Mouse (Mus musculus) stomach, embryonic 16.5 days (tissue): Measurements from ENCODE around the gene Limk1. TPM values are rescaled to one million over a fixed set of nuclear protein-coding genes. Genes with fewer than 3 reads are reported as not detected.
A peak's percentile ranks its signal among the peaks of the same experiment; 100 is the strongest.

Experiments
- ATAC-seq: fragments of 200-750 bp; cut with Nextera tagmentation; 2 replicates; pipeline ENCODE4 v1.8.0; 2017; ENCODE audit warnings: moderate number of reproducible peaks, moderate TSS enrichment; ENCODE audit not compliant: insufficient read depth, low FRiP score
- H3K27ac ChIP-seq: fragments of 300-500 bp; sonication (generic); 2 replicates; pipeline ENCODE4 v1.5.1; 2014; ENCODE audit warnings: low read length
- H3K27me3 ChIP-seq: fragments of 300-500 bp; sonication (generic); 2 replicates; pipeline ENCODE4 v1.6.1; 2014; ENCODE audit warnings: low read length, control low read depth, mixed read lengths; ENCODE audit not compliant: control insufficient read depth, insufficient read depth
- H3K36me3 ChIP-seq: fragments of 300-500 bp; sonication (generic); 2 replicates; pipeline ENCODE4 v1.6.1; 2014; ENCODE audit warnings: low read length; ENCODE audit not compliant: control insufficient read depth, insufficient read depth
- H3K4me1 ChIP-seq: fragments of 300-500 bp; sonication (generic); 2 replicates; pipeline ENCODE4 v1.6.1; 2014; ENCODE audit warnings: low read length, control low read depth, mixed read lengths; ENCODE audit not compliant: control insufficient read depth, insufficient read depth
- H3K4me2 ChIP-seq: fragments of 300-500 bp; sonication (generic); 2 replicates; pipeline ENCODE4 v1.6.1; 2014; ENCODE audit warnings: low read depth, low read length, mixed read lengths
- H3K4me3 ChIP-seq: fragments of 300-500 bp; sonication (generic); replicated peaks from 2 replicates; pipeline ENCODE4 v1.5.1; 2014; ENCODE audit warnings: mild to moderate bottlenecking, low read length
- H3K9ac ChIP-seq: fragments of 300-500 bp; sonication (generic); 2 replicates; pipeline ENCODE4 v1.6.1; 2014; ENCODE audit warnings: low read length
- H3K9me3 ChIP-seq: fragments of 300-500 bp; sonication (generic); replicated peaks from 2 replicates; pipeline ENCODE4 v1.6.1; 2016; ENCODE audit warnings: low read length, control low read depth; ENCODE audit not compliant: control insufficient read depth
- WGBS: fragments of 180-500 bp; shearing (Covaris S2); extraction: QIAGEN DNeasy Blood & Tissue Kit; methylation state at CpG from one replicate; pipeline ENCODE4 v1.1.7; 2014; 5-methylcytosine and 5-hydroxymethylcytosine counted together
- polyA plus RNA-seq: library from polyadenylated mRNA; unstranded; fragments of >200 nt; fragmentation: Nextera tagmentation; extraction: Ambion mirVana; gene quantifications from 2 replicates; pipeline ENCODE4 v1.2.1, GENCODE M21; 2015

The Limk1 gene
- polyA plus RNA-seq, 1 experiment from 2014 or later, result 3.7 TPM

DNA sequence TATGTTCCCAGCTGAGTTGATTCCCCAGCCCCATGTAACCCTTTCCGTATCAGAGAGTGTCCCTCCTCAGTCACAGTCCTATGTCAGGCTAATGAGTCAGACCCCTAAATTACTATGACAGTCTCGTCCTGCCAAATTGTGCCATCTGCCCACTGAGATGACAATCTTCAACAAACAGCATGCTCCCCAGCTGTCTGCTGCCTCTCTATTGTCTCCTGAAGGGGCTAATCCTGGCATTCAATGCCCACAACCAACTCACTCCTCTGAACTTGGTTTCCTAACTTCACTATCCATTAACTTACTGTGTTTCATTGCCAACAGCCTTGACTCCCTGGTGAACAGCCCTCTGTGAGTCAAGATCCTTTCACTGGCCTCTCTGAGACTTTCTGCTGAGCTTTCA lies 4.0 kb downstream of the Limk1 start:
- Histone ChIP-seq H3K4me3 (no peak overlapping the region), H3K27me3 (no peaks in the 10 kb centered on the region), H3K36me3 (no peaks in the 10 kb centered on the region), H3K27ac (no peak overlapping the region), H3K4me1 (peaks cover 27% of the 10 kb centered on the region), H3K4me2 (no peak overlapping the region), H3K9me3 (no peaks in the 10 kb centered on the region), H3K9ac (peak overlapping the region; percentile 31; the same call in 1 of the 2 replicates)
- no peak for ATAC-seq
- WGBS, result 71% methylated on average over 2 of the region's 2 CpGs

DNA sequence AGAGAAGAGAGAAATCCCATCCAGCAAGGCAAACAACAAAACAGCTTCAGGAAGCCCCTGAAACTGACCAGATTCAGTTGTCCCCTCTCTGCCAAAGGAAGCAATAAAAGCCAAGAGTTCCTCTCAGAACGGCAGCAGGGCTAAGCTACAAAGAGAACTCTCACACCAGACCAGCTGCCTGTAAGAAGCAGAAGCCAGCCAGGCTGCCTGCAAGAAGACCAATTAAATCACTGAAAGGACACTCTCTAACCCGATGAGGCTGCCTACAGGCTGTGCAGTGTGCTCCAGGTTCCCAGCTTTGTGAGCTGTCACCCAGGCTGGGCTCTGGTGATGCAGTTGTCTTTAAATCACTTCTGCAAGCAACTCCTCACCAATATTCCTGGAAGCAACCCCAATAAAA lies 4.6 kb downstream of the Limk1 start:
- H3K4me3 ChIP-seq, result no peak overlapping the region
- no peak overlapping the region for H3K27ac ChIP-seq
- peaks cover 29% of the 10 kb centered on the region for H3K4me1 ChIP-seq
- no peaks in the 10 kb centered on the region for H3K9me3 ChIP-seq
- no peak for ATAC-seq
- H3K27me3 ChIP-seq, result no peaks in the 10 kb centered on the region
- H3K36me3 ChIP-seq, result no peaks in the 10 kb centered on the region
- WGBS, result 61% methylated on average over 2 of the region's 2 CpGs
- no peak overlapping the region for H3K9ac ChIP-seq
- H3K4me2 ChIP-seq, result no peak overlapping the region

DNA sequence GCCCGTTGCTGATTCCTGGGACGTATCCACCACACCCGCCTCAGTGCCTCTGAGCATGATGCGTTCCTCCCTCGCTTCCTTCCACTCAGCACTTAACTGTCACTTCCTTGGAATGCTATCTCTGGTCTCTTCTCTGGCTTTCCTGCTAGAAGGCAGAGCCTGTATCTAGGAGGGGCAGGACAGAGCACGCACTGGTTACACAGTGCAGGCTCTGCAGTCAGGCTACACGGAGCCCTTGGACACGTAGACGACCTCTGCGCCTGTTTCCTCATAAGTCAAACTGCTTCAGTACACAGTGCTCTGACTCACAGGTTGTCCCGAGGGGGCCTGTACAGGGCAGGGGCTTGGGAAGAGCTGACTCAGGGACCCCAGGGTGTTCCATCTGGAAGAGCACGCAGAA lies 8.2 kb downstream of the Limk1 start:
- Histone ChIP-seq H3K27me3 (no peaks in the 10 kb centered on the region), H3K4me3 (no peak overlapping the region), H3K27ac (peak overlapping the region; percentile 75), H3K4me1 (peaks cover 45% of the 10 kb centered on the region), H3K36me3 (no peaks in the 10 kb centered on the region), H3K4me2 (peak overlapping the region; percentile 9; the same call in 1 of the 2 replicates), H3K9me3 (no peaks in the 10 kb centered on the region), H3K9ac (peak overlapping the region; percentile 23; the same call in 1 of the 2 replicates)
- ATAC-seq, result peak; percentile 59
- 40% methylated on average over 12 of the region's 12 CpGs for WGBS

DNA sequence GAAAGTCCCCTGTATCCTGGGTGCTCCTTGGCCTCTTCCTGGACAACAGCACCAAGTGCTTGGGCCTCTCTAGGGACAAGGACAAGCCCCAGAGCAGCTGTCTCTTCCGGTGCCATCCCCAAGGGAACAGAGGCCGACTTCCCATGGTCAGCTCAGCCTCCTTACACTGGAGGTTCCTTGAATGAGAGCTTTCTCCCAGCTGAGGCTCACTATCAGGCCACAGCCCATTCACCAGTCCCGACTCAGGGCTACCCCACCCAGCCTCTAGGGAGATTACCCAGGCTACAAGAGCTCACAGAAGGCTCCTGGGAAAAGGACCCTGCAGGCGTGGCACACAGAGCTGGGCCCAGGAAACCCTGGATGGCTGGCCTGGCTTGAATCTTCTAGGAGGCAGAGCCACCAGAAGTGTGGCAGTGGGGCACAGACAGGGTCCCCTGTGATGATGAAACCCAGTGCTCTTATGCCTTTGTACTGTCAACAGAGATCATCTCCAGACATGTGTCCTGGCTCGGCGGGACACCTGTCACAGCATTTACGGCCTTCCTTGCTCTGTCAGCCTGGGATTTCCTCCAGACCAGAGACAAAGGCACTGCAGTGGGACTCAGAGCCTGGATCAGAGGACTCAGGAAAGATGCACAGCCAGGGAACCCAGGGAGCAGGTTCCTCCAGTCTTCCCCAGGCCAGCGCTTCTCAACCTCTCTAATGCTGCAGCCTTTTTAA lies 9.4 kb downstream of the Limk1 start:
- peak overlapping the region; percentile 43; the same call in 1 of the 2 replicates for H3K9ac ChIP-seq
- no peak overlapping the region for H3K4me2 ChIP-seq
- no peaks in the 10 kb centered on the region for H3K9me3 ChIP-seq
- no peaks in the 10 kb centered on the region for H3K36me3 ChIP-seq
- H3K4me1 ChIP-seq, result peaks cover 45% of the 10 kb centered on the region
- no peaks in the 10 kb centered on the region for H3K27me3 ChIP-seq
- no peak for ATAC-seq
- H3K4me3 ChIP-seq, result no peak overlapping the region
- peak overlapping the region; percentile 60 for H3K27ac ChIP-seq
- WGBS, result 61% methylated on average over 8 of the region's 8 CpGs

DNA sequence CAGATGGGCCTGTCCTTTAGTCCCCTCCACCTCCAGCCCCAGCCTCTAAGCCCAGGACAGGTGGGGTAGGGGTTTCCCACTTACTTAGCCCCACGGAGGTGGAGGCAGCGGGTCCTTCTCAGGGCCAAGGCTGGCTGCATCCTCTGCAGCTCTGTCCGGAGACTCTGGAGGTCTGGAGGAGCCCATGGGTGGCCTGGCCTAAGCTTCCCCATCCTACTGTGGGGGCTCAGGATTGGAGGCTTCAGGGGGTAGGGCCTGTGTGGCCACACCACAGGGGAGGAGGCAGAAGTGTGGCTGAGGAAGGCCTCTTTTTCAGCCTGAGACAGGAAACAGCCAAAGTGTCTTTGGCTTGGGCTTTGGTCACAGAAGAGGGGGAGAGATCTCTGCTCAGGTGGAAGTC lies 10.4 kb downstream of the Limk1 start:
- H3K27ac ChIP-seq, result 0 out of 2 replicates have a peak overlapping the region, but pooled peaks have one; percentile 35
- peaks cover 45% of the 10 kb centered on the region for H3K4me1 ChIP-seq
- H3K9ac ChIP-seq, result peak overlapping the region; percentile 44; the same call in 1 of the 2 replicates
- H3K9me3 ChIP-seq, result no peaks in the 10 kb centered on the region
- H3K36me3 ChIP-seq, result no peaks in the 10 kb centered on the region
- H3K4me3 ChIP-seq, result no peak overlapping the region
- no peak overlapping the region; the same call in 1 of the 2 replicates for H3K4me2 ChIP-seq
- 72% methylated on average over 3 of the region's 3 CpGs for WGBS
- H3K27me3 ChIP-seq, result no peaks in the 10 kb centered on the region
- no peak for ATAC-seq

DNA sequence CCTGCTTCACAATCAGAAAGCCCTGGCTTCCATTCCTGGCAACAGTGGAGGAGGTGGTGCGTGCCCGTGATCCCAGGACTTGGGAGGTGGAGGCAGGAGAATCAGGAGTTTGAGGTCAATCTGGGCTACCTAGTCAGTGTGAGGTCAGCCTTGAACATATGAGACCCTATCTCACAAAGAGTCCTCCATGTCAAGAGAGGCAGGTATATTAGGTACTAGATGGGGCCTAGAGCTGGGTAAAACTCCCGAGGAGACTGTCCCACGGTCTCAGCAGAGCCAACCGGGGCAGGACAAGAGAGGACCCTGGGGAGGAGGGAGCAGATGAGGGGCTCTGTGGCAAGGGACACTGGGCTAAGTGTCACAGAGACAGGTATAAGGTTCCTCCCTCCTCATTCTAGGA lies 10.9 kb downstream of the Limk1 start:
- no peak overlapping the region for H3K4me3 ChIP-seq
- H3K4me2 ChIP-seq, result peak overlapping the region; percentile 10; the same call in 1 of the 2 replicates
- H3K9me3 ChIP-seq, result no peaks in the 10 kb centered on the region
- H3K4me1 ChIP-seq, result peaks cover 45% of the 10 kb centered on the region
- H3K27me3 ChIP-seq, result no peaks in the 10 kb centered on the region
- H3K36me3 ChIP-seq, result no peaks in the 10 kb centered on the region
- 83% methylated on average over 5 of the region's 5 CpGs for WGBS
- ATAC-seq, result no peak
- H3K27ac ChIP-seq, result no peak overlapping the region
- peak overlapping the region; percentile 44; the same call in 1 of the 2 replicates for H3K9ac ChIP-seq

DNA sequence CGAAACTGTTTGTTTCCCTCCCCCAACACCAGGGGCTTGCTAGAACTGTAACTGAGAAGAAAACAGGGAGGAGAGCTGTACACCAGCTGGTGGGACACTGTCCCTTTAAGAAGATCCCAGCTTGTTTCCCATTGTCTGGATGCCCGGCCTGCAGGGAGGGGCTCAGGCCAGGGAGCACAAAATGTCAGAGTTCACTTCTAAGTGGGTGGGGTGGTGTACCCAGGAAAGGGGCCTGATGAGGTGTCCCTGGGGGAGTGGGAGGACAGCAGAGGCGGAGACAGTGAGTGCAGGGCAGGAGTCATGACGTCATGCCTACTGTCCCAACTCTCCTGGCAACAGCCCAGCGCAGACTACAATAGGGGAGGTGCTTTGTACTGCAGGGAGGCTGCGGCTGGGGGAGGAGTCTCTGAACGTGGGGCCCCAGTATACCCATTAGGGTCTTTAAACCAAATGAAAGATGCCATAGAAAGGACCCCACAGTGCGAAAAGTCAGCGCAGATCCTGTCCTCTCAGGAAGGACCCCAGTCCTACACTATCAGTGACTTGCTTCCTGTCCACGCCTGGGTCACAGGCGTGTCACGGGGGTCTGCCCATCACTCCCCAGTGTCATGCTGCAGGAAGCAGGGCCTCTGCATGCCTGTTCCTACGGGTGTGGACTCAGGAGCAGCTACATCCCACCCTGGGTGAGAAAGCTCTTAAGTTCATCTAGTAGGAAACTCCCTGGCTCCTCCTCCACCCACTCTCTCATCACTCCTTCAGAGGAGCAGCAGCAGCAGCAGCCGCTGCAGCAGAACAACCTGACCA lies 12.2 kb downstream of the Limk1 start:
- H3K9ac ChIP-seq, result peak overlapping the region; percentile 68
- ATAC-seq, result peak; percentile 85
- H3K36me3 ChIP-seq, result peaks cover 3% of the 10 kb centered on the region; the same call in 1 of the 2 replicates
- 3% methylated on average over 14 of the region's 14 CpGs for WGBS
- no peaks in the 10 kb centered on the region for H3K9me3 ChIP-seq
- peak overlapping the region; percentile 47 for H3K4me3 ChIP-seq
- no peaks in the 10 kb centered on the region for H3K27me3 ChIP-seq
- peak overlapping the region; percentile 70 for H3K4me2 ChIP-seq
- H3K4me1 ChIP-seq, result peaks cover 45% of the 10 kb centered on the region
- peak overlapping the region; percentile 93 for H3K27ac ChIP-seq

DNA sequence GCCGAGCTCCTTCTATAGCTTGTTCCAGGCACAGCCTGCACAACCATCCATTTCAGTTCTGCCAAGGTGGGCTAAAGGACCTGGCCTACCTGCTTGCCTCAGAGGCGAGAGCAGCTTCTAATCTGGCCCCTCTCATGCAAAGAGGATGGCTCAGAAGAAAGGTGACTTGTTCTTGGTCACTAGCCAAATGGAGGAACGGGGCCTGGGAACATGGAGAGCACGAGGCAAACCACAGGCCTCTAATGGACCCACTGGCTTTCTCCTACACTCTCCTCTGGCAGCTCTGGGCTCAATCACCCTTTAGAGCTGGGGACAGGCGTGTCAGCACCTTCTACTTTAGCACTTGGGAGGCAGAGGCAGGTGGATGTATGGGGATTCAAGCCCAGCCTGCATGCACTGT lies 13.4 kb downstream of the Limk1 start:
- H3K9ac ChIP-seq, result no peak overlapping the region

DNA sequence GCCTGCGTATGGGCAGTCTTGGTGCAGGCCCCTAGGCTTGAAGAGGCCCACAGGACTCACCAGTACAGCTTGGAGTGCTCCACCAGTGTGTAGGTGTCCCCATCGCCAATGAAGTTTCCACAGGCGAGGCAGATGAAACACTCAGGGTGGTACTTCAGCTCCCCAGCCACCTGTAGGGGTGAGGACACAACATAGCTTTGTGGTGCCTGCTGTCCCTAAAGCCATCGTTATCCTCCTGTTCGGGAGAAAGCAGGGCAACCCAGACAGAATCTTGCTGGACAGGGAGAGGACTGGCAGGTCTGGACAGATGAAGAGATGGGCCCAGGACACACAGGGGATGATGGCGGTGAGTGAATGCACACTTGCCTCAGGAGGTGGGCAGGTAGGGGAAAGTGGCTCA lies 15.8 kb downstream of the Limk1 start:
- Histone ChIP-seq H3K4me2 (no peak overlapping the region), H3K9ac (no peak overlapping the region), H3K4me1 (peaks cover 14% of the 10 kb centered on the region), H3K9me3 (no peaks in the 10 kb centered on the region), H3K36me3 (peaks cover 3% of the 10 kb centered on the region; the same call in 1 of the 2 replicates), H3K27me3 (no peaks in the 10 kb centered on the region), H3K27ac (no peak overlapping the region), H3K4me3 (no peak overlapping the region)
- 91% methylated on average over 6 of the region's 6 CpGs for WGBS
- no peak for ATAC-seq

More for the DNA sequence above, 13.4 kb downstream of the Limk1 start:
- no peaks in the 10 kb centered on the region for H3K27me3 ChIP-seq
- H3K4me2 ChIP-seq, result no peak overlapping the region
- no peak overlapping the region; the same call in 1 of the 2 replicates for H3K27ac ChIP-seq
- WGBS, result 68% methylated on average over 5 of the region's 5 CpGs
- H3K4me1 ChIP-seq, result peaks cover 33% of the 10 kb centered on the region
- no peaks in the 10 kb centered on the region for H3K9me3 ChIP-seq
- H3K4me3 ChIP-seq, result no peak overlapping the region
- H3K36me3 ChIP-seq, result peaks cover 3% of the 10 kb centered on the region; the same call in 1 of the 2 replicates
- ATAC-seq, result no peak
